Mouse (Mus musculus): ENCODE data around the gene Ubl5. TPM values are rescaled to one million over a fixed set of nuclear protein-coding genes. Genes with fewer than 3 reads are reported as not detected.

Gene Ubl5
- 377 TPM for polyA plus RNA-seq (2017; shearing (Covaris generic))

DNA sequence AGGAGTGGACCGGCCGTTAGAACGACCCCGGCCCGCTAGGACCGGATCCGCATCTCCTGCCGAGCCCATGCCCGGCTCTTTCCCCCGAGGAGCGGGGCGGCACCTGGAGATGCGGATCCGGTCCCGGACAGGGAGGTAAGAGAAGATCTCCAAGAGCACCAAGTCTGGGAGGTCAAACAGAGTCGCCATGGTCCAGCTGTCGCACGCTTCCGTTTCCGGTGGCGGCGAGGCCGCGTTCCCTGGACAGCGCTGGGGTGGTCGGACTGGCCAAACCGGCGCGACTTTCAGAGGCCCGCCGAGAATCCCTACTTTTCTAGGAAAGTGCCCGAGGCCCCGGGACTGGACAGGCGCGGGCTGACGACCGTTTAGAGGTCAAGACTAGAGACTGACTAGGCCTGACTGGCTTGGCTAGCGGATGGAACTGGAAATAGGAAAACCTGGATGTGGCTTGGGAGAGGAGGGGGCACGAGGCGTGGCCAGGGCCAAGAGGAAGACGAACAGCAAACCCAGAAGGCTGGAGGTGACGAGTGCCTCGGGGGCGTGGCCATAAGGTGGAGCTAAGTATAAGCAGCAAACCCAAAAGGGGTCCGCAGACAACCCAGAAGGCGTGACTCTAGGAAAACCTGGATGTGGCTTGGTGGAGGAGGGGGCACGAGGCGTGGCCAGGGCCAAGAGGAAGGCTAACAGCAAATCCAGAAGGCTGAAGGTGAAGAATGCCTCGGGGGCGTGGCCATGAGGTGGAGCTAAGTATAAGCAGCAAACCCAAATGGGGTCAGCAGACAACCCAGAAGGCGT lies at the start of gene Ubl5:
TSS of gene Ubl5 (plus strand) at position 778 of the 795 bp plus-strand sequence.

DNA sequence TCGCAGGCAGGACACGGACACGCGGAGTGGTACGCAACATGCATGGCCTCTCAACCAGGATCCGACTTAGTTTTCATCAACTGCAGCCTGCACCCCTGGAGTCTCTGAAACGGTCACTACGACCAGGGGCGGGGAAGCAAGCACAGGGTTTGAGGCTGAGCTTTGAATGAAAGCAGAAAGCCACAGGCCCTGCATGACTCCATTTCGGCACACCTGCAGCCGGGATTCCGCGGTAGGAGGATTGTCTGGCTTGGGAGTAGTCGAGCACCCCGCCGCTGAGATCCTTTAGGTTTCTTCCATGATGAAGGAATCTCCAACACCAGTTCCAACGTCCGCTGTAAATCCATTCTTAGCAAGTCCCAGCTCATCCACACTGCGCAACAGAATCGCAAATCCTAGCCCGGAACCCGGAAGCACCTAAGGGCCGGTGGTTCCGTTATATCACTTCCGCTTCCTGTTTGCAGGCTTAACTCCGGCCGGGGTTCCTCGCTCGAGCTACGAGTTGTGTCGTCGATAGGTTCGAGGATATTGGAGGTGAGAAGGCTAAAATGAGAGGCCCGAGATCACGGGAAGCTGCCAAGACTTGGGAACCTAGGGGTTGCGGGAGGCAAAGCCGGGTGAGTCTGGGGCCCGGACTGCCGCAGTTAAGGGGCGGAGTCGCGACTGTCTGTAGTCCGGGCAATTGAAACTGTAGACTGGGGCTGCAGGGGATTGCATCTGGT lies 1.8 kb downstream of the Ubl5 start, which contains the start of gene Fbxl12:
TSS of gene Fbxl12 (minus strand) at position 408 of the 722 bp plus-strand sequence.

DNA sequence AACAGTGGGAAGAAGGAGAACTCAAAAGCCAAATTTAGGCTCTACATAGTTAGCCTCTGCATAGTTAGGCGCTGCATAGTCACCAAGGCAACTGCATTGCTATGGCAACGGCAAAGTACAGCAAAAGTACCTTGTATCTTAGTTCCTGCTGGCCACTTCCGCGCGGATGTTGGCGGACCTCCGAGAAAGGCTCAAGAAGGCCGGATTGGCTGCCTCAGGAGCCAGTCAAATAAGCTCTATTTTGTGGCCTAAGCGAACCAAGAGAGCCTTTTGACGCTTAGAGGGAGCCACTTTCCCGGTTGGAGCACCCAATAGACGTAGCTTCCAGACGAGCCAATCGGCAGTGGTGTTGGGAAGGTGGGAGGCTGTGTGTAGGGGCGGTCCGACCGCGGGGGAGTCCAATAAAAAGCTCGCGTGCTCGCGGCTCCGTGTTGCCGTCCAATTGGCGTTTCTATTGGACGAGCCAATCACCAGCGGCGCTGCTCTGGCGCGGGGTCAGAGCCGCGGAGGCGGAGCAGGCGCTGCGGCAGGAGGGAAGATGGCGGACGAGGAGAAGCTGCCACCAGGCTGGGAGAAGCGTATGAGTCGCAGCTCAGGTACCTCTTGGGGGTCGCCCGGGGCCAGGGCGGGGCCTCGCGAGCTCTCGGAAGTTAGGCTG lies 9.1 kb downstream of the Ubl5 start, which contains the start of gene Pin1:
TSS of gene Pin1 (plus strand) at position 494 of the 658 bp plus-strand sequence.

Other genes starting within 250 kb of the Ubl5 start
- gene Zfp26, start 182.7 kb upstream of the Ubl5 start, polyA plus RNA-seq (2017; shearing (Covaris generic)): 33.1 TPM
- 32.9 TPM for gene Zfp426, start 150.1 kb upstream of the Ubl5 start, polyA plus RNA-seq (2017; shearing (Covaris generic))
- gene Zfp266, start 121.5 kb upstream of the Ubl5 start, polyA plus RNA-seq (2017; shearing (Covaris generic)): 42.4 TPM
- gene Zfp846, start 61.6 kb upstream of the Ubl5 start, polyA plus RNA-seq (2017; shearing (Covaris generic)): 18.4 TPM
- 80.7 TPM for gene Fbxl12, start 1.9 kb downstream of the Ubl5 start, polyA plus RNA-seq (2017; shearing (Covaris generic))
- 27.9 TPM for gene Pin1, start 9.2 kb downstream of the Ubl5 start, polyA plus RNA-seq (2017; shearing (Covaris generic))
- gene Olfm2, start 103.5 kb downstream of the Ubl5 start, polyA plus RNA-seq (2017; shearing (Covaris generic)): 0.94 TPM
- gene Col5a3, start 172.2 kb downstream of the Ubl5 start, polyA plus RNA-seq (2017; shearing (Covaris generic)): 0.72 TPM
- not detected for gene Rdh8, start 175.6 kb downstream of the Ubl5 start, polyA plus RNA-seq (2017; shearing (Covaris generic))
- gene A230050P20Rik, start 225.8 kb downstream of the Ubl5 start, polyA plus RNA-seq (2017; shearing (Covaris generic)): 64.3 TPM
- 1.5 TPM for gene Angptl6, start 236.8 kb downstream of the Ubl5 start, polyA plus RNA-seq (2017; shearing (Covaris generic))
- 94.9 TPM for gene Ppan, start 245.3 kb downstream of the Ubl5 start, polyA plus RNA-seq (2017; shearing (Covaris generic))

Data from inflammation-experienced regulatory T-cells, adult 16 weeks (primary cell).